Mouse (Mus musculus): ENCODE measurements around the gene Eef1b2. TPM values are rescaled to one million over a fixed set of nuclear protein-coding genes. Genes with fewer than 3 reads are reported as not detected.

Eef1b2 gene
- total RNA-seq (2014; fragmentation: Nextera tagmentation): 533 and 593 TPM in 2 replicates
- total RNA-seq (2017): 2,744 and 2,961 TPM in 2 replicates
- polyA plus RNA-seq (2012): 380 and 673 TPM in 2 replicates

DNA sequence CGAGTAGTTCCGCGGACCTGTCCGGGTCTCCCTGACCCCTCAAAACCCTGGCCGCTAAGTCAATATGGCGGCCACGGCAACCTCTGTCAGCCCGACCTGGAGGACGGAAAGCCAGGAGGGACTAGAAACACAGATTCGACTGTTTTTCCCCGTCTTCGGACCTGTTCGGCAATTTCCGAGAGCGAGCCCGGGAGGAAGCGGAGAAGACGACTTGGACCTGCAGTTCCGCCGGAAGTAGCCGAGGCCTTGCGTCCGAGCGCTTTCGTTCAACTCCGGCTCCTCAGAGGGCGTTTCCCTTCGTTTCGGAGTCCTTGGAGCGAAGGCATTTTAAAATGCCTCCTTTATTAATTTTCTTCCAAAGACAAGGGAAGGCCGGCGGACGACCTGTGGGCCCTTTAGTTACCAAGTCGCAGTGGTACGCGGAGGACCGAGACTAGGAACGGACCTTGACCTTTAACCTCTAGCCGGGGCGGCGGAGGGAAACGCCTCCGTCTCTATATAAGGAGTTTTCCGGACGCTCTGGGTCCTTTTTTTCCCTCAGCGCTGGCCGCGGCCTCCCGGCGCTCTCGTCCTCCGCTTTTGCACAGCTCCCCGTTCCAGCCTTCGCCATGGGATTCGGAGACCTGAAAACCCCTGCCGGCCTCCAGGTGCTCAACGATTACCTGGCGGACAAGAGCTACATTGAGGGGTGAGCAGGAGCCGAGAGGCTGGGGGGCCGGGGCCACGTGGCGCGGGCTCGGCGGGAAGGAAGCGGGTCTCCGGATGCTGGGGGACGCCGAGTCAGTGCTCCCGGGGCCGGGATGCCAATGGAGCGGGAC lies at the start of gene Eef1b2, which contains the start of gene Ndufs1:
Gene Eef1b2, plus strand, starts transcription at position 222 of the 818 bp plus-strand sequence.
Gene Ndufs1, minus strand, starts transcription at position 230 of the 818 bp plus-strand sequence.
- TF ChIP-seq GATA1 (IDR thresholded peaks at IDR 0.05; ENCODE audit: borderline replicate concordance, low read length): no peak
- TF ChIP-seq POLR2AphosphoS5 (IDR thresholded peaks at IDR 0.05; ENCODE audit: insufficient replicate concordance, low read depth, low read length): no peak; the same call in 1 of the 2 replicates
- TF ChIP-seq CTCF (IDR thresholded peaks at IDR 0.05; ENCODE audit: low read depth, low read length): no peak
- TF ChIP-seq TAL1 (conservative IDR thresholded peaks at IDR 0.05; ENCODE audit: low read depth, low read length): no peak
- no peak for TF ChIP-seq GATA2 (IDR thresholded peaks at IDR 0.05; ENCODE audit: borderline replicate concordance, low read depth, low read length)
- peak; percentile 87 for DNase-seq (ENCODE audit: low spot score)
- no peaks in the 10 kb centered on the region for H3K9me3 ChIP-seq (replicated peaks)
- peak; percentile 67 for ATAC-seq (ENCODE audit: extremely low read depth, insufficient number of reproducible peaks, low FRiP score, poor library complexity, severe bottlenecking)
- peaks cover 59% of the 10 kb centered on the region for H3K36me3 ChIP-seq (replicated peaks)
- no peaks in the 10 kb centered on the region for H3K27me3 ChIP-seq (ENCODE audit: insufficient read depth, low read length)
- peak within 1 kb of the TSS; percentile 93 for H3K4me3 ChIP-seq (ENCODE audit: low read depth, low read length)
- H3K4me1 ChIP-seq (ENCODE audit: insufficient read depth, low read depth, low read length): peaks cover 56% of the 10 kb centered on the region

DNA sequence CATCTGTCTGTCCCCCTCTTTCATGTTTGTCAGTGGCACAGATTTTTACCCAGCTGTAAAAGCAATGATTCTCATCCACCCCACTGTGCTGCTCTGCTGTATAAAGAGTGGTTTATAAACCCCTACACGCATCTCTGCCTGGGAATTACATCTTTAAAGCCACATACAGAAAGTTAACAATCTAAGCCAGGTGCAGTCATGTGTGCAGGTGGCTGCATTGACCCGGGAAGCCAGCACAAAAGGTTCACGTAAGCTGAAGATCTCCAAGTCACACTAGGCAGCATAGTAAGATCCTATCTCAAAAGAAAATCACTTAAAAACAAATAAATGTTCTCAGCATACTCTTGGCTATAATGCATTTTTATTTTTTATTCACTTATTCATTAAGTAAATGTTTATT lies 47.4 kb upstream of the Eef1b2 start:
- no peaks in the 10 kb centered on the region for H3K9me3 ChIP-seq (replicated peaks)
- H3K27me3 ChIP-seq (ENCODE audit: insufficient read depth, low read length): no peaks in the 10 kb centered on the region
- ATAC-seq (ENCODE audit: extremely low read depth, insufficient number of reproducible peaks, low FRiP score, poor library complexity, severe bottlenecking) (no peak), DNase-seq (ENCODE audit: low spot score) (no peak)
- TF ChIP-seq POLR2AphosphoS5 (IDR thresholded peaks at IDR 0.05; ENCODE audit: insufficient replicate concordance, low read depth, low read length) (no peak), GATA2 (IDR thresholded peaks at IDR 0.05; ENCODE audit: borderline replicate concordance, low read depth, low read length) (no peak), CTCF (IDR thresholded peaks at IDR 0.05; ENCODE audit: low read depth, low read length) (no peak), GATA1 (IDR thresholded peaks at IDR 0.05; ENCODE audit: borderline replicate concordance, low read length) (no peak), TAL1 (conservative IDR thresholded peaks at IDR 0.05; ENCODE audit: low read depth, low read length) (no peak)
- no peak overlapping the region for H3K4me3 ChIP-seq (ENCODE audit: low read depth, low read length)
- H3K36me3 ChIP-seq (replicated peaks): peaks cover 41% of the 10 kb centered on the region
- peaks cover 25% of the 10 kb centered on the region for H3K4me1 ChIP-seq (ENCODE audit: insufficient read depth, low read depth, low read length)

DNA sequence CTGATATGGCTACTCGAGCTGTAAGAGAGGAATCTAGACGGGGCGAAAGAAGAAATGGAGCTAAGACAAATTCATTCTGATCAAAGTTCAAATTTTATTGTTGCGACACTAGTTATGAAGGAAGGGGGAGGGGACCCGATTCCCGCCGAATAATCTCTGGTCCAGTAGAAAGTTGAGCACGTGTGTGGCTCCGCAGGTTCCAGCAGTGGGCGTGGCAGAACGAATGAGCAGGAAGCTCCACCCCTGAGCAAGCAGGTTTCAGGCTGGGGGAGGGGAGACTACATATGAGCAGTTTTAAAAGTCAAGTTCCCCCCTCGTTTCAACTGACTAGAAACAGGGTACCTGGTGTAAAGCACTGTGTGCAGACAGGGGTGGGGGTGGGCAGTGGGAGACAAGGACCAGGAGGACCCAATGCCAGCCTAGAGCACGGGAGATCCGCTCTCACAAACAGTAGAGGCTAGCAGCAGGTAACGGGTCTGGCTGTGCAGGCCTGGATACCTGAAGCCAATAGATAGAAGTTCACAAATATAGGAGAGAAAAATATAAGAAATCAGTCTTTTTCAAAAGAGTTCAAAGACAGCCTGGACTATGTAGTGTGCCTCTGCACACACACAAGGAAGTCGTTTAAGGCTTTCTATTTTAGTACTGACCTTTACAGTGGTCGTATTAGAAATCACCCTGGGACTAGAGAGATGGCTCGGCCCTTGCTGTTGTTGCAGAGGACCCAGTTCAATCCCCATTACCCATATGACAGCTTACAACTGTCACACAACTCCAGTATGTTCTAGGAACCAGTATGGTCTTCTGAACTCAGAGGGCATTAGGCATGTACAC lies 46.6 kb upstream of the Eef1b2 start:
- no peaks in the 10 kb centered on the region for H3K9me3 ChIP-seq (replicated peaks)
- peaks cover 25% of the 10 kb centered on the region for H3K4me1 ChIP-seq (ENCODE audit: insufficient read depth, low read depth, low read length)
- no peak for DNase-seq (ENCODE audit: low spot score)
- H3K27me3 ChIP-seq (ENCODE audit: insufficient read depth, low read length): no peaks in the 10 kb centered on the region
- TF ChIP-seq POLR2AphosphoS5 (IDR thresholded peaks at IDR 0.05; ENCODE audit: insufficient replicate concordance, low read depth, low read length) (0 out of 2 replicates have a peak, but pooled peaks have one; percentile 29), CTCF (IDR thresholded peaks at IDR 0.05; ENCODE audit: low read depth, low read length) (no peak)
- H3K36me3 ChIP-seq (replicated peaks): peaks cover 35% of the 10 kb centered on the region
- peak; percentile 17; the same call in 1 of the 2 replicates for ATAC-seq (ENCODE audit: extremely low read depth, insufficient number of reproducible peaks, low FRiP score, poor library complexity, severe bottlenecking)
- peak overlapping the region; percentile 66; the same call in 1 of the 2 replicates for H3K4me3 ChIP-seq (ENCODE audit: low read depth, low read length)

DNA sequence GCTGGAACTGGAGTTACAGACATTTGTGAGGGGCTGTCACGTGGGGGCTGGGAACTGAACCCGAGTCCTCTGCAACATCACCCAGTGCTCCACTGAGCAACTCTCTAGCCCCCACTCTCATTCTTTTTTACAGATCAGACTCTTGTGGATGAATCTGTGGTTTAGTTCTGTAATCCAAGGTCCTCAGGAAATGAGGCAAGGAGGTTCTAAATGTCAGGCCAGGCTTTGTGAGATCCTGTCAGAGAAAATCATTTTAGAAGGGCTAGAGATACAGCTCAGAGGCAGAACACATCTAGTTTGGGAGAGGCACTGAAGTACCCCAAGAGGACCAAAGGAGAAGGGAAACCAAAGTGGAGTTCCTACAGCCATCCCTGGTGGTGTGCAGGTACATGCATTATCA lies 45.7 kb upstream of the Eef1b2 start:
- no peak for ATAC-seq (ENCODE audit: extremely low read depth, insufficient number of reproducible peaks, low FRiP score, poor library complexity, severe bottlenecking)
- no peak for DNase-seq (ENCODE audit: low spot score)
- TF ChIP-seq GATA1 (IDR thresholded peaks at IDR 0.05; ENCODE audit: borderline replicate concordance, low read length) (no peak), TAL1 (conservative IDR thresholded peaks at IDR 0.05; ENCODE audit: low read depth, low read length) (no peak), GATA2 (IDR thresholded peaks at IDR 0.05; ENCODE audit: borderline replicate concordance, low read depth, low read length) (no peak), CTCF (IDR thresholded peaks at IDR 0.05; ENCODE audit: low read depth, low read length) (no peak), POLR2AphosphoS5 (IDR thresholded peaks at IDR 0.05; ENCODE audit: insufficient replicate concordance, low read depth, low read length) (no peak)

DNA sequence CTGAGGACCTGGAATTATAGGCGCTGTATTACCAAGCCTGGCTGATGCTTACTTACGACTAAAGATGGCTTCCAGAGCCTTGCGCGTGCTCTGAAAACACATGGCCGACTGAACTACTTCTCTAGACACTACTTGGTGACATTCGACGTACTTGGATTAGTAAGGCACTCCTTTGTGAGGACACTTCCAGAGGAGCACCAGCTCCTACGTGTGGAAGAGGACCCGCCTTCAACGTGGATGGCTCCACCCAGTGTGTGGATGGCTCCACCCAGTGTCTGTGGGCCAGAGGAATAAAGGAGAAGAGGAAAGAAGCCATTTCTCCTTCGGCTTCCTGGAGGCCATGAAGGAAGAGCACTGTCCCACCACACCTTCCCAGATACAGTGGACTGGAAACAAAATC lies 44.9 kb upstream of the Eef1b2 start:
- H3K36me3 ChIP-seq (replicated peaks): peaks cover 20% of the 10 kb centered on the region
- TF ChIP-seq CTCF (IDR thresholded peaks at IDR 0.05; ENCODE audit: low read depth, low read length) (no peak), GATA2 (IDR thresholded peaks at IDR 0.05; ENCODE audit: borderline replicate concordance, low read depth, low read length) (no peak), GATA1 (IDR thresholded peaks at IDR 0.05; ENCODE audit: borderline replicate concordance, low read length) (no peak), POLR2AphosphoS5 (IDR thresholded peaks at IDR 0.05; ENCODE audit: insufficient replicate concordance, low read depth, low read length) (no peak), TAL1 (conservative IDR thresholded peaks at IDR 0.05; ENCODE audit: low read depth, low read length) (no peak)
- H3K4me3 ChIP-seq (ENCODE audit: low read depth, low read length): no peak overlapping the region
- no peak for DNase-seq (ENCODE audit: low spot score)
- no peak for ATAC-seq (ENCODE audit: extremely low read depth, insufficient number of reproducible peaks, low FRiP score, poor library complexity, severe bottlenecking)
- H3K4me1 ChIP-seq (ENCODE audit: insufficient read depth, low read depth, low read length): peaks cover 25% of the 10 kb centered on the region
- no peaks in the 10 kb centered on the region for H3K27me3 ChIP-seq (ENCODE audit: insufficient read depth, low read length)
- no peaks in the 10 kb centered on the region for H3K9me3 ChIP-seq (replicated peaks)

More for the DNA sequence above, 45.7 kb upstream of the Eef1b2 start:
- H3K4me1 ChIP-seq (ENCODE audit: insufficient read depth, low read depth, low read length): peaks cover 25% of the 10 kb centered on the region
- no peaks in the 10 kb centered on the region for H3K9me3 ChIP-seq (replicated peaks)
- no peaks in the 10 kb centered on the region for H3K27me3 ChIP-seq (ENCODE audit: insufficient read depth, low read length)
- no peak overlapping the region for H3K4me3 ChIP-seq (ENCODE audit: low read depth, low read length)
- H3K36me3 ChIP-seq (replicated peaks): peaks cover 27% of the 10 kb centered on the region

DNA sequence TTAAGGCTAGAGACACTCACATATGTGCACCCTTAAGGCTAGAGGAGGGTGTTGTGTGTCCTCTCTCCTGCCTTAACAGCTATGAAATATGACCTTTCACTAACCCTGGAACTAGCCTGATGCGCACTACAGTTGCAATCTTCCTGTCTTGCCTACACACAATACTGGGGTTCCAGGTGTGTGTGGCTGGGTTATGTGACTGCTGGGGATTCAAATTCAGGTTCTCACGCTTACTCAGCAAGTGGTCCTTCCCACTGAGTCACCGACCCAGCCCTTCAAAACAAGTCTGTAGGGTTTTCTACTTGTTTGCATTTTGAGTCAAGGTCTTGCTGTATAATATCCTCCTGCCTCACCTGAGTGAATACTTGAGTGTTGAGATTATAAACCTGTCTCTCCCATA lies 42.1 kb upstream of the Eef1b2 start:
- TF ChIP-seq GATA1 (IDR thresholded peaks at IDR 0.05; ENCODE audit: borderline replicate concordance, low read length): no peak
- TF ChIP-seq CTCF (IDR thresholded peaks at IDR 0.05; ENCODE audit: low read depth, low read length): no peak
- TF ChIP-seq POLR2AphosphoS5 (IDR thresholded peaks at IDR 0.05; ENCODE audit: insufficient replicate concordance, low read depth, low read length): no peak
- no peak for TF ChIP-seq GATA2 (IDR thresholded peaks at IDR 0.05; ENCODE audit: borderline replicate concordance, low read depth, low read length)
- no peak for TF ChIP-seq TAL1 (conservative IDR thresholded peaks at IDR 0.05; ENCODE audit: low read depth, low read length)
- no peak for DNase-seq (ENCODE audit: low spot score)
- Histone ChIP-seq H3K9me3 (replicated peaks) (no peaks in the 10 kb centered on the region), H3K4me3 (ENCODE audit: low read depth, low read length) (no peak overlapping the region), H3K36me3 (replicated peaks) (peaks cover 21% of the 10 kb centered on the region), H3K4me1 (ENCODE audit: insufficient read depth, low read depth, low read length) (peaks cover 21% of the 10 kb centered on the region), H3K27me3 (ENCODE audit: insufficient read depth, low read length) (no peaks in the 10 kb centered on the region)
- ATAC-seq (ENCODE audit: extremely low read depth, insufficient number of reproducible peaks, low FRiP score, poor library complexity, severe bottlenecking): no peak
